Mouse (Mus musculus) embryonic fibroblast, embryonic 13.5 days (primary cell): ENCODE results near the gene Dock4.

Source experiments
- CTCF ChIP-seq: IDR thresholded peaks from 2 replicates; pipeline ENCODE4 v1.5.1; 2011; ENCODE audit warnings: mild to moderate bottlenecking, control low read depth, low read length, moderate library complexity, borderline replicate concordance; ENCODE audit not compliant: insufficient read depth
- POLR2A ChIP-seq: IDR thresholded peaks from 2 replicates; pipeline ENCODE4 v1.6.1; 2011; ENCODE audit warnings: low read depth, mild to moderate bottlenecking, control low read depth, low read length, moderate library complexity

DNA sequence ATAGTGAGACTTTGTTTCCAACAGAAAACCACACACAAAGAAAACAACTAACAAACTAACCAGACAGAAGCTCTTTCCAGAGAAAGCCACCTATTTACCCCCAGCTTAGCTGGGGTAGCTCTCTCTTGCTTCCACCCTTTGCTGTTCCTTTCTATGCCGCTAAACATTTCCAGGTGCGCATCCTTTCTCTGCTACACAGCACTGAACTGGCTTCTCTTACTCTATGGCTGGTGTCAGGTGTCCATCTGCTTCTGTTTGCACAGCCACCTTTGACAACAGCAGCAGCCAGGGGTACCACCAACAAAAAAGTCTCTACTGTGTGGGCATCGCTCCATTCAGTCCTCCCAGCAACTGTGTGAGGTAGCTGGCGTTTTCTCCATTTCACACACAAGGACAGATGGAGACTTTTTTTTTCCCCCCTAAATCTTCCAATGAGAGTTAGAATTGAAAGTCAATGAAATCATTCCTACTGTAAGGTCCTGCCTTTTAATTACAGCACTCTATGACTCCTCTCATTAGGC, 122.7 kb downstream of the Dock4 start:
- TF ChIP-seq CTCF: no peak
- no peak for TF ChIP-seq POLR2A
